Mouse (Mus musculus) brain, adult 2 months (tissue): ENCODE measurements around the gene Kcmf1.
"Not testable (repeated sequence)": the region's sequence is repeated elsewhere in the genome, so short reads cannot be mapped to it uniquely, and the experiment has no call there.

ENCODE experiments used
- DNase-seq: peaks from one replicate; pipeline ENCODE4 v3.0.0; 2011; ENCODE audit warnings: low read depth, low spot score

Gene Kcmf1

GRCm38 (mm10) chr6:72899201-72899780, 488 bp downstream of the Kcmf1 start:
- DNase-seq: peak; percentile 61

DNA sequence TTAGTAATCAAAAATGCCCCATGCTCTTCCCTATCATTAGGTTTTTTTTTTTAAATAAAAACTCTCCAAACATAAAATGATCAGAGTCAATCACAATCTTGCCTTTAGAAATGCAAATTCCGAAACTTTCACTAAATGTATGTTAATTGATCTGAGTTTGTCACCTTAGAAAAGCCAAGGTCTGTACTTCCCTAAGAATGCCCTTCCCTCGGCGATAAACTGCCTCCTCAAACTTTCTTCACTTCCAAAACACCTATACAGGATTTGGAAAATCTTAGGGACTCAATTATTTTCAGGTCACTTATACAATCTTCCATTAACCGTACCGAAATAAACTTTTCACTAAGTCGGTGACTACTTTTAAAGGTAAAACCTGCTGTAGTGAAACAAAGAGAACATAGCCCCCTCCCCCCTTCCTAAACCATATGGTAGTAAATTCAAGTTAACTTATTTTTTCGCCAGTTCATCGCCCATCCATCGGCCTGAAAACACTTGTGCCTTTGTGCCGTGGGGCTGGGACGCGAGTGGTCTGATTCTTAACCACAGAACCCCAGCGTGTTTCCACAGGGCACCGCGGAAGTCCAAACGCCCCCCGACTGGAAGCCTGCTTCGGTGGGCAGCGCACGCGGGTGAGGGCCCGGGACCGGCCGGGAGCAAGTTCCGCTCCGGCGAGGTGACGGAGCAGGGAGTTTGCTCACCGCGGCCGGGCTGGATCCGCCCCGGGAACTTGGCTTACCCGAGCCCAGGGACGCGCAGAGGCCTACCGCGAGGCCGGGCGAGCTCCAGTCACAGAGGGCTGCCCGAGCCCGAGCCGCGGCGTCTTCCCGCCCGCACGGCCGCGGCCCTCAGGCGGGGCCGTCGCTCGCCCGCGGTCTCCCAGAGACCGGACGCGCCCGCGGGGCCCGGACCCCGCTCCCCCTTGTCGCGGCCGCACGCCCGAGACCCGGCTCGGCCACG, 1.3 kb downstream of the Kcmf1 start:
- peak; percentile 70 for DNase-seq

DNA sequence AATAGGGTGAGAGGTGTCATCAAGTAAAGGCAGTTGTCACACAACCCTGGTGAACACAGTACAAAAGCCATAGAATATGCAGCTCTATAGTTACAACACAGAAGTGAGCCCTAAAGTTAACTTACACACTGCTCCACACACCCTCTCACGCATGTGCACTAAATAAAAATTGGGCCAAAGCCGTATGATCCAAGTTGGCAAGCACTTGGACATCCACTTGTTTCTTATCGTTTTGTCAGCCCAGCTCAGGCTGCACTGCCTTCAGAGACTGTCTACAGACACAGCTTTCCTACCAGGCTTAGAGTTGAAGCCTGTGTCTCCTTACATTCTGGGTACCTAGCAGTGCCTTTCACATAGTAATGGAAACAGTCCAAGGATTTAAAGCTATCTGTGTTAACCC, 4.8 kb downstream of the Kcmf1 start:
- DNase-seq: no peak

DNA sequence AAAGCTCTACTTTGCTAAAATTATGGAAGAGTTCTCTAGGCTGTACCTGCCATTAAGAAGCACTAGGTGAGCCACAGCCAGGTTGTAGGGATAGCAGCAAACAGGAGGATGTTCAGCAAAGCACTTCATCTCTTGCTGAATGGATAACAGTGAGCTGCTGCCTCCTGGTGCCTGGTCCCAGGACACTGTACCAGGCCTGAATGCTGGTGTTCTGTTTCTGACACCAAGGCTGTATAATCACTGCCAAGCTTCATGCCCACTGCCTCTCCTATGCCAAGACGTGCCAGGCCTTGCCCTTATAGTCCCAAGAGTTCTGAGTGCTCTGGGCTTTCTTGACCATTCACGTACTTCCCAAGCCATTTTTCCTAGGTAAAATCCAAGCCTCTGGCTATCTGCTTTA, 8.5 kb downstream of the Kcmf1 start:
- DNase-seq: peak; percentile 41

- DNase-seq: no peak
These were observed 11.1 kb downstream of the Kcmf1 start for GRCm38 (mm10) chr6:72888655-72889054.

DNA sequence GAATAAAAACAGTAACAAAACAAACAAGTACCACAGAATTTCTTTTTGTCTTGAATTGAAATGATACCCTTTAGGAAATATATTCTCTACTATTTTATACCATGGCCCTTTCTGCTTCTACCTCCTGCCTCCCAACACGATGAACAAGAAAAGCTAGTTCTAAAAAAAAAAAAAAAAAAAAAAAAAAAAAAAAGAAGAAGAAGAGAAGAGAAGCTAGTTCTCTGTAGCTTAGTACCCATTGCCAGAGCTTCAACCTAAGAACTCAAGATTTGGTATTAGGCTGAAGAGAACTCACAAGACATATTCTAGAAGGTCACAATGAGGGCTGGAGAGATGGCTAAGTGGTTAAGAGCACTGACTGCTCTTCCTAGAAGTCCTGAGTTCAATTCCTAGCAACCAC, 14.5 kb downstream of the Kcmf1 start:
- no peak for DNase-seq

GRCm38 (mm10) chr6:72884767-72885166, 15.0 kb downstream of the Kcmf1 start:
- DNase-seq: no peak

DNA sequence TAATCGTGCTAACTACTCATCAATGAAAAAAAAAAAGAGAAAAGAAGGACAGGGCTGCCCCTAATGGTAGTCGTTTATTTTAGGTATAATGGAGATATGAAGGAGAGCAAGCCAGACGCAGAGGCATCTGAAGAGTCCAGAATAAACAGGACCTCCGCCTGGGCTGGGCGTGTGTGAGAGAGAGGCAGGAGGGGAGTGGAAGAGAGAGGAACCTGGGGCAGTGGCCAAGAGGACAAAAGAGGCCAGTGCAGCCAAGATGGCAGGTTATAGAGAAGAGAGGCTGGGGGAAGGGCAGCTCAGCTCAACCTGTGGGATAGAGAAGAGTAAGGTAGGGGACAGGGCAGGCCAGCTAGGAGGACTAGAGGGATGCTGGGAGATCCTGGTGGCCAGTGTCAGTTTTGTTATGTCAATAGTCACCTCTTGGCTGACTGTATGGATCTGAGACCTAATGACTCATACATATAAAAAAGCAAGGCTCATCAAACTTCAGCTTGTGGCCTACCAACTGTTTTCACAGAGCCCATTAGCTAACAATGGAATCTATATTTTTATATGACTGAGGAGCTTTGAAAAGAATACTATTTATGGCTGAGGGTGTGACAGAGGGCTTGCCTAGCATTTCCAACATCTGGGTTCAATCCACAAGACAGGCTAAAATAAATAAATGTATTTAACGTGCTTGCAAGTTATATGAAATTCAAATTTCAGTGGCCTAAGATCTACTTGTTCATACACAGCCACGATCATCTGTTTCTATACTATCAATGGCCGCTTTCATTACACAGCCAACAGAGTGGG, 16.9 kb downstream of the Kcmf1 start:
- no peak for DNase-seq

GRCm38 (mm10) chr6:72882222-72882621, 17.6 kb downstream of the Kcmf1 start:
- no peak for DNase-seq

DNA sequence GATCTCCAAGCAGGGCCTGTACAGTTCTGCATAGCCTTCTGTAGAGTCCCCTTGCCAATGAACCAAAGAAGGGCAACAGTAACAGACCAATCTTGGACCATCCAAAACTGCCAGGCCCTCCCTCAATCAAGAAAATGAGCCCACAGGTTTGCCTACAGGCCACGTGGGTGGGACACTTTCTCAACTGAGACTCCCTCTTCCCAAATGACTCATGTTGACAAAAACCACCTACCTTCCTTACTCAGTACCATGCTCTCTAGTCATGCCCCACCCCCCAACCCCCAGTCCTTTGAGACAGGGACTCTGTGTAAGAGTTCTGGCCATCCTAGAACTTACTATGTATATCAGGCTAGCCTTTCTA, 18.2 kb downstream of the Kcmf1 start:
- peak; percentile 33 for DNase-seq

- no peak for DNase-seq
These were observed 18.7 kb downstream of the Kcmf1 start for GRCm38 (mm10) chr6:72880913-72881618.

DNA sequence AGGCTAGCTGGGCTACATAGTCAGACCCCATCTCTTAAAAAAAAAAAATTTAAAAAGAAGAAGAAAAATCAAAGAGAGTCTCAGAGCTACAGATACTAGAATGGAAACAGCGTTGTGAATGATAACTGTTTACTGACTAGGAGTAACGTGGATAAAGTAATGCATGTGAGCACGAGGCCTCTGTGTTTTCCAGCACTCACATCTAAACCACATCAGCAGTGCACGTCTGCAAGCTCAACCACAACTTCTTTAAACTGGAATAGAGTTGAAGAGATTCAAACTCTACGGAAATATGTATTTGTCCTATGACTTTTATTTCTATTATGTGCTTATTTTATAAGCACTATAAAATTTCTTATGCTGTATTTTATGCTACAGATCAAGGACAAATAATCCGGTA, 23.1 kb downstream of the Kcmf1 start:
- no peak for DNase-seq

- DNase-seq: peak; percentile 44
These were observed 26.4 kb downstream of the Kcmf1 start for GRCm38 (mm10) chr6:72873338-72873737.

- DNase-seq: no peak
These were observed 27.5 kb downstream of the Kcmf1 start for GRCm38 (mm10) chr6:72872276-72872675.

DNA sequence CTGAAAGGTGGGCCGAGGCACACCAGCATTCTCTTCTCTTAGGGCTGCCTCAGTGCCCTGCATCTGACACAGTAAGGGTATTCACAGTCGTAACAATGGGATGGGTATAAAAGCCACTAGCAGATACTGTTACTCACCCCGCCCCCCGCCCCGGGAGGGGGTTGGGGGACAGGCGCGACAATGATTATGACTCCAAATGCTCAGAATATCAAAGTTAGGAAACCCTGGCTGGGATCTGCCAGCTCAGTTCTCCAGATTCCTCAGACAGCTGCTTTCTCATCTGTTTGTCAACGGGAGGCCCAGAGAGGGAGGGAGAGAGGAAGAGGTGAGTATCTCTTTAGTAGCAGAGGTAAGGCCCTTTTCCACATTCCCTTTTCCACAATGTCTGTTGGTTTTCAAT, 30.2 kb downstream of the Kcmf1 start:
- peak; percentile 29 for DNase-seq

DNA sequence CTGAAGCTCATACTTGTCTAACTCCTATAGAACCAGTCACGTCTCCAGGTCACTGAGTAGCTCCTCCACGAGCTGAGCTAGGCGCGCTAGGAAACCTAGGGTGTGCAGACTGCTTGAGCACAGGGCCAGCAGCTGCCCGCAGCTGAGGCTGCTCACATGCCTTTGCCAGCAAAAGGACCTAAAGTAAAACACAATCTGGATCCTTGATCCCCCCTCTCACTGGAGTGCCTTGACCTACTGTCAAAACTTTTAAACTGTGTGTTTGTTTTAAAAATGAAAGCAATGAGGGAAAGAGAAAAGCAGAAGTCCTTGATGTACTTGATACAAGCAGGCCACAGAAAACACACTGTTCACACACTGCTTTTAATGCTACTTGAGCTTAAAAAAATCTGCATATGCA, 31.1 kb downstream of the Kcmf1 start:
- DNase-seq: no peak

GRCm38 (mm10) chr6:72867746-72868145, 32.0 kb downstream of the Kcmf1 start:
- no peak for DNase-seq

- DNase-seq: no peak
These were observed 33.5 kb downstream of the Kcmf1 start for GRCm38 (mm10) chr6:72866232-72866631.

DNA sequence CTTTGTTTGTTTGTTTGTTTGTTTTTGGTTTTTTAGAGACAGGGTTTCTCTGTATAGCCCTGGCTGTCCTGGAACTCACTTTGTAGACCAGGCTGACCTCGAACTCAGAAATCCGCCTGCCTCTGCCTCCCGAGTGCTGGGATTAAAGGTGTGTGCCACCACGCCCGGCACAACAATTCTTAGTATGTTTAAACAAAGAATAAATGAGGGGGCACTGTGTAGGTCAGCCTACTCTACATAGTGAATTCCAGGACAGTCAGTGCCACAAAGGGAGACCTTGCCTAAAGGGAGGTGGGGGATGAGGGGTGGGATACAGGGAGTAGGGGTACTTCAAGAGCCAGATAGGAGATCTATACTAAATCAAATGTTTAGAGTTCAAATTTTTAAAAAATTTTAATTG, 37.1 kb downstream of the Kcmf1 start:
- DNase-seq: not testable (repeated sequence)

DNA sequence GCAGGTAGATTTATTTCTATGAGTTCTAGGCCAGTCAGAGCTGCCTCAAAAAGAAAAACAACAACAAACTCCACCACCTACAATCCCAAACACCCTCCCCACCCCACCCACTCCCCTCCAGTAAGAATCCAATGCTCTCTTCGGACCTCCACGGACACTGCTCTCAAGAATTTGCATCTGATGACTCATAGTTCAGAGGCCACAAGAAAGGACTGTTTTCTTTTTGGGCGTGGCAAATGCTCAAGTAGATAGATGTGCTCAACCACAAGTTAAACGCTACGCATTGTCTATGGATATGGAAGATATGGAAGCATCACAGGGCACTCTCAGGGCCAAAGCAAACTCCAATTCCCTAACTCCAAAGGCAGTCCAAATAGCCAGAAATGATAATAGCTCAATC, 45.5 kb downstream of the Kcmf1 start:
- DNase-seq: no peak

DNA sequence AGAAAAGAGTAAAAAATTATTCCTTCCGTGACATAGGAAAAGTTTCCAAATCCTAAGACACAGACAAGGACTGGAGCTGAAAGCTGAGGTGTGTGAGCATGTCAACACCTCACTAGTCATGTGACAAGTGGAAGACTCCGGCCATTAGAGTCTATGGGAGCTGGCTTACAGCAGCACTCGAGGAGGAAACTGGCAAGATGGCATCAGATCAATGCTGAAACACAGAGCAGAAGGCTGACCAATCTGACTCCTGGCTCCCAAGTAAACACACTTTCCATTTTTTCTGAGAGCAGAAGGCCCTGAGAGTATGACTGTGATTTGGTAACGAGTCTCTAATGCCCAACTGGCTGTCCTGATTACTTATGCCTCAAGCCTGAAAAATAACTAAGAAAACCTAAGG, 47.6 kb downstream of the Kcmf1 start:
- peak; percentile 43 for DNase-seq

DNA sequence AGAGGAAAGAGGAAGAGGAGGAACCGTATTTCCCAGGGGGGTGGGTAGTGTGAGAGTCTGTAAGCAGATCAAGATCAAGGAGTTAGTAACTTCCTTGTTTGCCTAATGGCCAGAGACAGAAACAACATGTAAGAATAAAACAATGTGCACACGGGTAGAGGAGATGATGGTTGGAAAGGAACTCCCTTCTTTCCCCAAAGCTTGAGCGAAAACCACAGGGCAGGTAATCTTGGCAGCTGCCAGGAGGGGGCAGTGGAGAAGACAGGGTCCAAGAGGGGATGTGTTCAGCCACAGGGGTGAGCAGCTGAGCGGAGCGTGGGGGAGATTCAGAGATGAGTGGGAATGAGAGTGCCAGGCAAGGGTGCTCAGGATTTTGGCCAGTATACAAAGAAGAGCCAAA, 48.1 kb downstream of the Kcmf1 start:
- DNase-seq: no peak
